In genomic region chr3:148363331-148363730, GRCm38 (mm10) we compare ENCODE assay signal across 28 mouse cellular contexts.
DNase-seq lines count a peak whose midpoint lies in the region; ATAC-seq and TF ChIP-seq lines count a peak whose summit lies in the region.
"Had no signal": no experiment of that assay in that cellular context is flagged by ENCODE, and none has a peak within 500 bp of the region (broad histone marks: within the 10 kb centered on the region; RNA-seq: fewer than 3 reads in every experiment).

No protein-coding gene starts in this region.

- TF ChIP-seq POLR2A in lung, adult 2 months (IDR thresholded peaks at IDR 0.05; ENCODE audit: borderline replicate concordance, extremely low read depth, low read depth, low read length), result no peak

- H3K4me3 ChIP-seq in lung, embryonic 16.5 days (ENCODE audit: low read length), result no peak overlapping the region
- H3K4me3 ChIP-seq in lung, adult 2 months (replicated peaks; ENCODE audit: extremely low read depth, low read depth, low read length), result no peak overlapping the region
- H3K4me3 ChIP-seq: embryonic facial prominence, embryonic 10.5 days; embryonic facial prominence, embryonic 13.5 days; erythroblast, embryonic 14.5 days; forebrain, embryonic 13.5 days; heart, adult 2 months; heart, embryonic 10.5 days; heart, embryonic 13.5 days; hindbrain, embryonic 12.5 days; hindbrain, embryonic 15.5 days had no signal

- peak; percentile 5 to 21 for DNase-seq in cerebellum, postnatal 25 days
- DNase-seq in cerebellum, adult 8-10 months, result no peak
- DNase-seq in heart, adult 11 months, result peak; percentile 25
- DNase-seq in heart, postnatal 14 days, result no peak
- DNase-seq in lung, adult 2 months, result no peak
- DNase-seq in retina, embryonic 14.5 days (ENCODE audit: low spot score), result peak; percentile 47
- no peak for DNase-seq in gastrocnemius, postnatal 25 days
- DNase-seq: adrenal gland, postnatal 10 days; adrenal gland, postnatal 36 days; B cell, adult 2 months; cerebellum, adult 11 months; embryo, embryonic 11 days; gastrocnemius, postnatal 10 days; heart, adult 2 months had no signal

- H3K27ac ChIP-seq in lung, embryonic 16.5 days (ENCODE audit: low read length), result peak overlapping the region; percentile 43; the same call in 1 of the 2 replicates
- H3K27ac ChIP-seq: embryonic facial prominence, embryonic 10.5 days; embryonic facial prominence, embryonic 13.5 days; forebrain, embryonic 13.5 days; heart, adult 2 months; heart, embryonic 10.5 days; heart, embryonic 13.5 days; hindbrain, embryonic 12.5 days; hindbrain, embryonic 15.5 days had no signal

- H3K9ac ChIP-seq in lung, embryonic 16.5 days (ENCODE audit: low read length), result no peak overlapping the region
- H3K9ac ChIP-seq: embryonic facial prominence, embryonic 13.5 days; forebrain, embryonic 13.5 days; heart, embryonic 13.5 days; hindbrain, embryonic 12.5 days; hindbrain, embryonic 15.5 days had no signal

- H3K36me3 ChIP-seq in lung, embryonic 16.5 days (ENCODE audit: control insufficient read depth, insufficient read depth, low read length), result no peaks in the 10 kb centered on the region
- H3K36me3 ChIP-seq: embryonic facial prominence, embryonic 10.5 days; embryonic facial prominence, embryonic 13.5 days; G1E; heart, embryonic 10.5 days; heart, embryonic 13.5 days; hindbrain, embryonic 12.5 days; hindbrain, embryonic 15.5 days had no signal

- H3K27me3 ChIP-seq in lung, embryonic 16.5 days (ENCODE audit: control insufficient read depth, insufficient read depth, low read depth, low read length), result no peaks in the 10 kb centered on the region
- H3K27me3 ChIP-seq: CH12.LX; embryonic facial prominence, embryonic 13.5 days; forebrain, embryonic 13.5 days; heart, embryonic 13.5 days; hindbrain, embryonic 12.5 days; hindbrain, embryonic 15.5 days had no signal

- intact Hi-C loops in heart, postnatal 14 days (cut with DNase I), result no loop called here

- H3K9me3 ChIP-seq in lung, embryonic 16.5 days (ENCODE audit: control insufficient read depth, low read length), result no peaks in the 10 kb centered on the region
- H3K9me3 ChIP-seq: embryonic facial prominence, embryonic 10.5 days; embryonic facial prominence, embryonic 13.5 days; forebrain, embryonic 13.5 days; heart, embryonic 10.5 days; heart, embryonic 13.5 days; hindbrain, embryonic 12.5 days; hindbrain, embryonic 15.5 days had no signal

- H3K4me1 ChIP-seq in lung, embryonic 16.5 days (replicated peaks; ENCODE audit: control insufficient read depth, insufficient read depth, low read length), result peaks cover 9% of the 10 kb centered on the region
- no peaks in the 10 kb centered on the region; the same call in 1 of the 2 replicates for H3K4me1 ChIP-seq in lung, adult 2 months (ENCODE audit: control insufficient read depth, insufficient read depth, low read length)
- H3K4me1 ChIP-seq: embryonic facial prominence, embryonic 13.5 days; forebrain, embryonic 13.5 days; heart, embryonic 10.5 days; heart, embryonic 13.5 days; hindbrain, embryonic 12.5 days; hindbrain, embryonic 15.5 days had no signal

- TF ChIP-seq CTCF in lung, adult 2 months (IDR thresholded peaks at IDR 0.05; ENCODE audit: insufficient read depth, low read length), result no peak

- no peak overlapping the region for H3K4me2 ChIP-seq in lung, embryonic 16.5 days (ENCODE audit: low read depth, low read length)
- H3K4me2 ChIP-seq: embryonic facial prominence, embryonic 13.5 days; forebrain, embryonic 13.5 days; heart, embryonic 13.5 days; hindbrain, embryonic 12.5 days; hindbrain, embryonic 15.5 days had no signal

- WGBS in lung, embryonic 16.5 days, result 74% methylated on average over 5 of the region's 5 CpGs
- whole genome bisulfite sequencing in lung, adult 2 months, result 82% methylated on average over 5 of the region's 5 CpGs

- no peak for ATAC-seq in lung, embryonic 16.5 days (ENCODE audit: low read depth)
- ATAC-seq: forebrain, embryonic 13.5 days; forebrain, embryonic 16.5 days; intestine, postnatal 0 days; Patski had no signal

Comparison
In these comparisons a context has a peak if more than half of its experiments do, and no peak if none do; other contexts are left out.
1. DNase-seq: peak in cerebellum, postnatal 25 days (2 of 2), heart, adult 11 months (single experiment) and retina, embryonic 14.5 days (single experiment); none in cerebellum, adult 8-10 months (single experiment), heart, postnatal 14 days (0 of 2), lung, adult 2 months (single experiment) and gastrocnemius, postnatal 25 days (single experiment).